Mouse (Mus musculus) hindbrain, embryonic 13.5 days (tissue): ENCODE measurements around the gene Rgs9bp. TPM values are rescaled to one million over a fixed set of nuclear protein-coding genes. Genes with fewer than 3 reads are reported as not detected.
"Not testable (repeated sequence)": the region's sequence is repeated elsewhere in the genome, so short reads cannot be mapped to it uniquely, and the experiment has no call there.

Experiments used
- ATAC-seq: fragments of 200-750 bp; cut with Nextera tagmentation; 2 replicates; pipeline ENCODE4 v1.8.0; 2017; ENCODE audit warnings: moderate TSS enrichment; ENCODE audit not compliant: low FRiP score
- H3K27ac ChIP-seq: fragments of 300-500 bp; sonication (generic); 2 replicates; pipeline ENCODE4 v1.5.1; 2015; ENCODE audit warnings: inconsistent platforms, mild to moderate bottlenecking, moderate library complexity
- H3K27me3 ChIP-seq: fragments of 300-500 bp; sonication (generic); 2 replicates; pipeline ENCODE4 v1.6.1; 2015; ENCODE audit warnings: mild to moderate bottlenecking, inconsistent platforms
- H3K36me3 ChIP-seq: fragments of 300-500 bp; sonication (generic); 2 replicates; pipeline ENCODE4 v1.6.1; 2015; ENCODE audit warnings: mild to moderate bottlenecking, inconsistent platforms
- H3K4me1 ChIP-seq: fragments of 300-500 bp; sonication (generic); replicated peaks from 2 replicates; pipeline ENCODE4 v1.6.1; 2015; ENCODE audit warnings: inconsistent platforms
- H3K4me2 ChIP-seq: fragments of 300-500 bp; sonication (generic); 2 replicates; pipeline ENCODE4 v1.6.1; 2015; ENCODE audit warnings: inconsistent platforms, mild to moderate bottlenecking, moderate library complexity
- H3K4me3 ChIP-seq: fragments of 300-500 bp; sonication (generic); 2 replicates; pipeline ENCODE4 v1.5.1; 2015; ENCODE audit warnings: mild to moderate bottlenecking, inconsistent platforms
- H3K9ac ChIP-seq: fragments of 300-500 bp; sonication (generic); 2 replicates; pipeline ENCODE4 v1.6.1; 2015; ENCODE audit warnings: mild to moderate bottlenecking, inconsistent platforms
- H3K9me3 ChIP-seq: fragments of 300-500 bp; sonication (generic); 2 replicates; pipeline ENCODE4 v1.6.1; 2016; ENCODE audit warnings: inconsistent platforms
- whole genome bisulfite sequencing: fragments of 180-500 bp; shearing (Covaris S2); methylation state at CpG from one replicate; pipeline ENCODE4 v1.1.7; 2015; 5-methylcytosine and 5-hydroxymethylcytosine counted together
- polyA plus RNA-seq: library from polyadenylated mRNA; unstranded; fragments of >200 nt; fragmentation: Nextera tagmentation; extraction: Ambion mirVana; gene quantifications from 2 replicates; pipeline ENCODE4 v1.2.1, GENCODE M21; 2015

The Rgs9bp gene
- polyA plus RNA-seq, 1 experiment from 2014 or later = 0.10 TPM

GRCm38 (mm10) chr7:35554605-35555175 lies 30.7 kb downstream of the Rgs9bp start:
- Histone ChIP-seq H3K4me1 (peaks cover 17% of the 10 kb centered on the region), H3K9ac (peak overlapping the region; percentile 92), H3K36me3 (peaks cover 18% of the 10 kb centered on the region), H3K4me3 (peak overlapping the region; percentile 74), H3K27ac (peak overlapping the region; percentile 96), H3K27me3 (no peaks in the 10 kb centered on the region), H3K4me2 (peak overlapping the region; percentile 83), H3K9me3 (no peaks in the 10 kb centered on the region)
- ATAC-seq = peak; percentile 75; the same call in 1 of the 2 replicates
- 4% methylated on average over 28 of the region's 28 CpGs for WGBS

GRCm38 (mm10) chr7:35553751-35554604 lies 31.4 kb downstream of the Rgs9bp start:
- Histone ChIP-seq H3K4me1 (peaks cover 17% of the 10 kb centered on the region), H3K9me3 (no peaks in the 10 kb centered on the region), H3K27me3 (no peaks in the 10 kb centered on the region), H3K4me3 (peak overlapping the region; percentile 74), H3K27ac (no peak overlapping the region), H3K4me2 (peak overlapping the region; percentile 83), H3K36me3 (peaks cover 24% of the 10 kb centered on the region), H3K9ac (peak overlapping the region; percentile 92)
- 65% methylated on average over 10 of the region's 10 CpGs for WGBS
- no peak for ATAC-seq

GRCm38 (mm10) chr7:35545881-35546280 lies 39.5 kb downstream of the Rgs9bp start:
- no peak for ATAC-seq
- 34% methylated on average over 4 of the region's 4 CpGs for WGBS

GRCm38 (mm10) chr7:35537562-35537961 lies 47.8 kb downstream of the Rgs9bp start, which contains the start of gene Tdrd12:
Tdrd12 (minus strand) TSS chr7:35537745.
- WGBS = 95% methylated on average over 17 of the region's 17 CpGs
- no peak within 1 kb of the TSS for H3K4me3 ChIP-seq
- no peak within 1 kb of the TSS for H3K9ac ChIP-seq
- no peaks in the 10 kb centered on the region for H3K36me3 ChIP-seq
- H3K4me2 ChIP-seq = no peak within 1 kb of the TSS
- H3K27ac ChIP-seq = no peak within 1 kb of the TSS
- no peaks in the 10 kb centered on the region for H3K4me1 ChIP-seq
- no peak for ATAC-seq
- no peaks in the 10 kb centered on the region for H3K27me3 ChIP-seq
- no peaks in the 10 kb centered on the region for H3K9me3 ChIP-seq

More at GRCm38 (mm10) chr7:35545881-35546280, 39.5 kb downstream of the Rgs9bp start:
- Histone ChIP-seq H3K27ac (no peak overlapping the region), H3K4me3 (no peak overlapping the region), H3K27me3 (no peaks in the 10 kb centered on the region), H3K9ac (no peak overlapping the region), H3K9me3 (no peaks in the 10 kb centered on the region), H3K4me1 (no peaks in the 10 kb centered on the region), H3K4me2 (no peak overlapping the region), H3K36me3 (peaks cover 38% of the 10 kb centered on the region)

- H3K36me3 ChIP-seq = no peaks in the 10 kb centered on the region
- no peaks in the 10 kb centered on the region for H3K9me3 ChIP-seq
- no peak overlapping the region for H3K4me2 ChIP-seq
- ATAC-seq = no peak
- H3K27me3 ChIP-seq = no peaks in the 10 kb centered on the region
- no peaks in the 10 kb centered on the region for H3K4me1 ChIP-seq
- H3K27ac ChIP-seq = no peak overlapping the region
- no peak overlapping the region for H3K9ac ChIP-seq
- 85% methylated on average over 12 of the region's 12 CpGs for WGBS
- H3K4me3 ChIP-seq = no peak overlapping the region
These were observed 49.5 kb downstream of the Rgs9bp start for GRCm38 (mm10) chr7:35535750-35536512.

- H3K9ac ChIP-seq, H3K9me3 ChIP-seq, H3K4me2 ChIP-seq, ATAC-seq, H3K4me3 ChIP-seq, H3K36me3 ChIP-seq, H3K27me3 ChIP-seq, H3K4me1 ChIP-seq, H3K27ac ChIP-seq: not testable (repeated sequence)
- 59% methylated on average over 1 of the region's 1 CpGs for WGBS
These were observed 54.8 kb downstream of the Rgs9bp start for GRCm38 (mm10) chr7:35530544-35530943.

GRCm38 (mm10) chr7:35530026-35530425 lies 55.4 kb downstream of the Rgs9bp start:
- Histone ChIP-seq H3K27ac (no peak overlapping the region), H3K9me3 (no peaks in the 10 kb centered on the region), H3K9ac (no peak overlapping the region), H3K27me3 (no peaks in the 10 kb centered on the region), H3K36me3 (no peaks in the 10 kb centered on the region), H3K4me3 (no peak overlapping the region), H3K4me2 (no peak overlapping the region), H3K4me1 (no peaks in the 10 kb centered on the region)
- 76% methylated on average over 3 of the region's 3 CpGs for WGBS
- no peak for ATAC-seq

Other genes with a start within 250 kb of the Rgs9bp start
- gene Faap24, start 188.7 kb downstream of the Rgs9bp start, polyA plus RNA-seq = 19.3 and 23.0 TPM in 2 replicates
- gene Cep89, start 188.5 kb downstream of the Rgs9bp start, polyA plus RNA-seq = 29.6 and 30.5 TPM in 2 replicates
- gene Slc7a9, start 136.8 kb downstream of the Rgs9bp start, polyA plus RNA-seq = not detected in 2 replicates
- gene Tdrd12, start 47.8 kb downstream of the Rgs9bp start, polyA plus RNA-seq = 0.43 and 0.61 TPM in 2 replicates
- gene Nudt19, start 29.3 kb downstream of the Rgs9bp start, polyA plus RNA-seq = 72.4 and 75.0 TPM in 2 replicates
- gene Ankrd27, start 662 bp upstream of the Rgs9bp start, polyA plus RNA-seq = 18.5 and 19.2 TPM in 2 replicates
- 245 and 251 TPM in 2 replicates for gene Pdcd5, start 61.9 kb upstream of the Rgs9bp start, polyA plus RNA-seq
- 36.4 and 42.5 TPM in 2 replicates for gene Dpy19l3, start 168.9 kb upstream of the Rgs9bp start, polyA plus RNA-seq
- 16.9 and 18.5 TPM in 2 replicates for gene Zfp507, start 217.4 kb upstream of the Rgs9bp start, polyA plus RNA-seq